Mouse (Mus musculus) lung, postnatal 14 days (tissue): ENCODE results near the gene Man1c1.

Experiments used
- DNase-seq: peaks from one replicate; pipeline ENCODE4 v3.0.0; 2021

Man1c1 gene

GRCm38 (mm10) chr4:134723251-134723650, 19.2 kb upstream of the Man1c1 start:
- peak; percentile 60 for DNase-seq

DNA sequence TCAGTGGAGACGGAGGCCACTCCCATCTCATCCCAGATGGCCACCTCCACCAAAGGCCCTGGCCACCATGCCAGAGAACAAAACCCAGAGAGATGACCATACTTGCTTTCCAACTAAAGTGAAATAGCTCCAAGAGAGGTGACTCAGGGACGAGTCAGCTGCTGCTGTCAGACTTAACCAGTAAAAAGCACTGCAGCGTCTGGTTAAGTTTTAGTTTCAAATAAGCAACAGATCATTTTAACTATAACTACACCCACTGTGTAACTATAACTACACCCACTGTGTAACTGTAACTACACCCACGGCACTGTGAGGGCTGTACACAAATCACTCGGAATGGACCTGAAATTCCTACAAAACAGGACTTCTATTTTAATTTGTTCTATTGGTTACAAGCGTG, 17.0 kb upstream of the Man1c1 start:
- DNase-seq = no peak

- no peak for DNase-seq
Measured at GRCm38 (mm10) chr4:134720371-134720770, 16.3 kb upstream of the Man1c1 start.

DNA sequence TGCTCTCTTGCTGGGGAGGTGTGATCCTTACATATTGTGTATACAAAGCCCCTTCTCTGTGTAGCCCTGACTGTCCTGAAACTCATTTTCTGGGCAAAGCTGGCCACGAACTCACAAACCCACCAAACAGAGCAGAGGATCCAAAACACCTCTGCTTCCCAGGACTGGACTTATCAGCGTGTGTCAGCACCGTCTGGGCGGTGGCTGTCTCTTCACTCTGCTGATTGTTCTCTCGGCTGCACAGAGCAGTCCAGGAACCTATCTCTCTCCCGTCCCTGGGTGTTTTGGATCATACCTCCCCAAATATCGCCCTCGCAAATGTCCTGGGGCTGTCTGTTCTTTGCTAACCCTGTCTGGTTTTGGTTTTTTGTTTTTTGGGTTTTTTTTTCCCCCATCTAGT, 15.4 kb upstream of the Man1c1 start:
- no peak for DNase-seq

DNA sequence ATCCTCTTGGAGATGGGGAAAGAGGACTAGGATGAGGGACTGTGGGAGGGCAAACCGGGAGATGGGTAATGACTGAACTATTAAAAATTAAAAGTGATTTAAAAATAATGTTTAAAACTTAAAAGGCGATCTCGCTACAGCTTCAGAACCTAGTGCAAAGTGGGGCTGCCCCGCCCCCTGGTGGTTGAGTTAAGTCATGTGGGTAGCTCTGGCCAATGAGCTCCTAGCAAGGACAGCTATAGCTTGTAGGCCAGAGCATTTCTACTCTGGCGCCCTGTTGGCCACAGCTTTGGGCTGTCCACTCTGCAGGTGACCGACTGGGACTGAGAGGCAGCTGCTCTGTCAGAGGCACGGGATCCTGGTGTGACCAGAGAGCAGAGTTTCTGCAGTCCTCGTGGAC, 9.8 kb upstream of the Man1c1 start:
- DNase-seq = peak; percentile 90

DNA sequence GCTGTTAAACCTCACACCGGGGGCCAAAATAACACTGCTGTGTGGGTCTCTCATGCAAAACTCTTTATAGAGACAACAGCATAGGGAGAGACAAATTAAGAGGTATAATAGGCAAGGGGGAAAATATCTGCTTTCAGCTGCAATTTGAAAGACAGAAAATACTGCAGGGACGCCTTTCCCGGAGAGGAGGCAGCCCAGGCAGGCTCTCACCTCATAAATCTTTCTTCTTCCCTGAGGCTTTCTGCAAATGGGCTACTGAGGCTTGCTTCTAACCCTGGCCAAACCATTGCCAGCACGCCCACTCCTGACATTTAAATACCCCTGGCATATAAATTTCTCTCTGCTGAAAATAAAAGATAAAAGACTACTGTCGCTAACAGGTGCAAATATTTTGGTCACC, 1.2 kb upstream of the Man1c1 start:
- no peak for DNase-seq

GRCm38 (mm10) chr4:134704590-134704989, 500 bp upstream of the Man1c1 start:
- no peak for DNase-seq

- peak; percentile 63 for DNase-seq
Measured at GRCm38 (mm10) chr4:134702981-134703834, 882 bp downstream of the Man1c1 start.

DNA sequence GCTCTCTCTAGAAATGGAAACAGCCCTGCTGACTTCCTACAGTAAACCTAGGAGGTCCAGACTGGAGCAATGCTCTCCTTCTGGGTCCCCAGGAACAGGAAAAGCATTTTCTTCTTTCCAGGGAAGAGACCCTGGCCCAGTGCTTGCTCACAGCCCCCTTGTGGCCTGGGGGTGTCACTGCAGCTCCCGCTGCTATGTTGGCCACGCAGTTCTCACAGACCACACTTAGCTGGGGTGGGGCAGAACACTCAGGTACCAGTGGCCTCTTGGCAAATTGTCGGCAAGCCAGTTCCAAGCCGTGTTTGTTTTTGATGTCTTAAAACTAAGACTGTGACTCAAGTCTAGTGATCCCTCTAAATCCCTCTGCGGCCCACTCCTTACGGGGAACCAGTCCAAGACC, 2.2 kb downstream of the Man1c1 start:
- peak; percentile 86 for DNase-seq

GRCm38 (mm10) chr4:134700911-134701310, 3.2 kb downstream of the Man1c1 start:
- DNase-seq = no peak

GRCm38 (mm10) chr4:134693202-134693940, 10.7 kb downstream of the Man1c1 start:
- no peak for DNase-seq

- no peak for DNase-seq
Measured at GRCm38 (mm10) chr4:134692388-134692787, 11.7 kb downstream of the Man1c1 start.

DNA sequence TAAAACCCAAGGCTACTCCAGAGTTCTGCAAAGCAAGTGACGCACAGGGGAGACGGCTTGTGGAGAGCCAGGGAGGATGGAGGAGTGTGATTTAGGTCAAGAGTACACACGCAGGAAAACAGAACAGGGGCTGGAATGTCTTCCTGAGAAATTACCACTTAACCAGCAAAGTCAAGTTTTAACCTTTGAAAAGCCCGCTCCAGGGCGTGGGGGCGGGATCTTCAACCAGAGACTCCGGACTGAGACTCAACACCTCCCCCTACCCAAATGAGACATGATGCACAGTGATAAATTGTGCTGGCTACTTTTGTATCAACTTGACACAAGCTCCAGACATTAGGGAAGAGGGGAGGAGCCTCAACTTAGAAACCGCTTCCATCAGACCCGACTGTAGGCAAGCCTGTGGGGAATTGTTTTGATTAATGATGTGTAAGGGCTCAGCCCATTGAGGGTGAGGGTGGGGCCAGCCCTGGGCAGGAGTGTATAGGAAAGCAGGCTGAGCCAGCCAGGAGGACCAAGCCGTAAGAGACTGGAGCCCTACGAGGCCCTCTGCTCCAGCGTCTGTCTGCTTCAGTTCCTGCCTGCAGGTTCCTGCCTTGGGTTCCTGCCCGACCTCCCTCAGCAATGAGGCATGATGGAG, 17.9 kb downstream of the Man1c1 start:
- no peak for DNase-seq

DNA sequence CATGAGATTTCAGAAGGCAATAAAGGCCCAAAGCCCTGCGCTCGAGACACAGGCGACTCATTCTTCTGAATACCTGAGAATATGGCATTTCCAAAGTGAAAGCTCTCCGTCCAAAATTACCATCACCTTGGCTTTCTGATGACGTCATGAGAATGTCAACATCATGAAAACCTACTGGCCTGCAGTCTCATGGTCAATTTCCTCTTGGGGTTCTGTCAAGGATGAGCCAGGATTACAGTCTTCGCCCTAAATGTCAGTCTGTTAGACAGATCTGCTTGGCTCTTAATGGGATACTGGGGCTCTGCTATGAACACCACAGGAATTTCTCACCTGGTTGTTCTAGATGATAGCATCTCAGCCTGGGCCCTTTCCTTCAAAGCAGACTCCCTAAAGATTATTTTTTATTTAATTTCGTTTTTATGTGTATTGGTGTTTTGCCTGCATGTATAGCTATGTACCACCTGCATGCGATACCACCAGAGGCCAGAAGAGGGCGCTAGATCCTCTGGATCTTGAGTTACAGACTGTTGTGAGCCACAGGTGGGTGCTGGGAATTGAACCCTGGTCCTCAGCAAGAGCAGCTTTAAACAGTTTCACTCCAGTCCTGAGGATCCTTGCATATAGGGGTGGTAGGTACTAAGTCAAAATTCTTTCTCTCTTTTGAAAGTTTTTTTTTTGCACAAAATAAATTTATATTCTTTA, 19.3 kb downstream of the Man1c1 start:
- no peak for DNase-seq

DNA sequence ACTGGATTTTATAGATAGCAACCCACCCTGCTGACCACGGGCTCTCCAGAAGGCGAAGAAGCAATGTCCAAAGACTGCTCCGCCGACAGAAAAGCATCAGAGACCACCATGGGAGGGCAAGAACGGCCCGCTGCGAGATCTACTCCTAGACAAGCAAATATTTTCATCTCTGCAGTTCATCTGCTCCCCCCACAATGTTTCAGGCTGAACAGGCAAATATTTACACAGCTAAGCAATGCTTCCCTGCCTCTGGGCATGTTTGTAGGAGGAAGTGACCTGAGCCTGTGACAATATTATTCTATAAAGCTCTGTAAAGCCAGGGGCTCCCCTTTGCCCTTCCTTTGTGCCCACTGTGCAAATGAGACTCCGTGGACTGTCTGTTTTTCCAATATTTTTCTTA, 20.2 kb downstream of the Man1c1 start:
- DNase-seq = no peak

GRCm38 (mm10) chr4:134683008-134683407, 21.1 kb downstream of the Man1c1 start:
- peak; percentile 35 for DNase-seq

DNA sequence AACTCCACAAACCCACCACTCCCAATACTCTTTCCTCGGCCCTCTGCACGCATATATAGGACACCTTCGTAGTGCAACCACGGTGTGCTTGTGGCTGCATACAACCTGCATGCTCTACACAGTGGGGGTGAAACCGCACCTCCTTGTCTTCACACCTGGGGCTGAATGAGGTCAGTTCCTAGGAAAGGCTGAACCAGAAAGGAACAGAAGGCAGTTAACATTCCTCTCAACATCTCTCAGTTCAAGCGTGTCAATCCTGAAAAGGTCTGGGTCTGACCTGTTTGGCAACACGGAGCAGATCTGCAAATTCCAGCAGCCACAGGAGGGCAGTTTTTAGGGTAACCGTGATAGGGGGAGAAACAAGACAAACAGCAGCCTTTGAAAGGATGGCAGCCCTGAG, 21.7 kb downstream of the Man1c1 start:
- DNase-seq = no peak

DNA sequence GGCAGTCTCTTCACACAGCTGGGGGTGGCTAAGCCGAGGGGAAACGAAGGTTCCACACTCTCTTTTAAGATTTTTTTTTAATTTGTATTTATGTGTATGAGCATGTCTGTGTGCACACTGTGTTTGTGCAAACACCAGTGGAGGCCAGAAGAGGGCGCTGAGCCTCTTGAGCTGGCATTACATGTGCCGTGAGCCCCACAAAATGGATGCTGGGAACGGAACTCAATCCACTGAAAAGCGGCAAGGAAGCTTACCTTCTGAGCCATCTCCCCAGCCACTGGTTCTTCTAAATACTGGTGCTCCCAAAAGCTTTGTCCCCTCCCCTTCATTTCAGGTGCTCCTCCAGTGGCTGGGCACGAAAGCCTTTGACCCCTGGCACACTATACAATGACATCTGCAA, 22.3 kb downstream of the Man1c1 start:
- no peak for DNase-seq

DNA sequence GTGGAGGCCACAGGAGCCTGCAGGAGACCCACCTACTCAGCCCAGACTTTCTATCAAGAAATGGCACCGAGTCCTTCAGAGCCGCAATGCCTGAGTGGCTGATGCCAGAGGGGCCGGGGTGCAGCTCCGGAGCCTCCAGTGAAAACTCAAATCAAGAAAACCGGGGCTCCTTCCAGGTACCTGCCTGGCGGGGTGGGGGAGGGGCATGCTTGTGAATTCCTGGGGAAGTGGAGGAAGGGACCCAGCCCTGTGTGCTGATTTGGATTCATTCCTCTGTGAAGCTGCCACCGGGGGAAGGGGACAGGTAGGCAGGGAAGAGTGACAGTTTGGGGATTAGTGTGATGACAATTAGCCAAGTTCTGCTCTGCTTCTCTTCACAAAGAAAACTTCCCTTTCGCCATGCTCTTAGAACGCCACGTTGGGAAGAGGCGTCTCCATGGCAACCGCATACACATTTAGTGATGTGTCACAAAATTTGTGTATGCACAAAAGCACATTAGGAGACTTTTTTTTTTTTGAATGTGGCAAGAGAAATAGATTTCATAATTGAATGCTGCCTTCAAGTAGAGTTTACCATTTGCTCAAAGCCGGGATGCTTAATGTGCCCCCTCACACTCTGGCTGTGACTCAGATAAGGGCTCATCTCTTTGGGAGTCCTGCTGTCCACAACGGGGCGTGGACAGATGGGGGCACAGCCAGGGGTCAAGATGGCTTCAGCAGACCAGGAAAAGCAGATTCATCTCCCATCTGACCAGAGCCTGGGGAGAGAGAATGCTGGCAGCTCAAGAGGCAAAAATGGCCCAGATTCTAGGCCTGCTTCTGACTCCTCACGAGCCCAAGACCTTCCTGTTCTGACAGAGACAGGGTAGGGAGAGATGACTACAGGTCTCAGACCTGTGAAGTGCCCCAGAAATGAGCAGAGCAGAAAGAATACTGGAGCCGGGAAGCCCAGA, 26.3 kb downstream of the Man1c1 start:
- DNase-seq = no peak

- DNase-seq = no peak
Measured at GRCm38 (mm10) chr4:134675800-134676199, 28.3 kb downstream of the Man1c1 start.

DNA sequence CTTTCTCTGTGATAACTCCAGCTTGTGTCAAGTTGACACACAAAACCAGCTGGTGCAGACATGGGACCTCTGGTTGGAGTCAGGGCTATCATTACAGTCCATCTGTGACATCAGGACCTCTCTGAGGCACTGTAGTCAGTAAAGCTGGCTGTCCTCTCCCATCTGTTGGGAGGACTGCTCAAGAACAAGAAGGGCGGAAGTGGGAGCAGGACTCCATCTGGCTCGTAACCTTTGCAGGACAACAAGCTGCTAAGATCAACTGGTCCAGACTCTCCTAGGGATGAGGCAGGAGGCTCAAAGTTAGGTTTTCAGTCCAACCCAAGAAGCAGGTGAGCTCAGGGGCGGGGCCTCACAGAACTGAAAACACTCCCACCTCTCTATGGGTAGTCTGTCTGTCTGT, 29.1 kb downstream of the Man1c1 start:
- DNase-seq = no peak

DNA sequence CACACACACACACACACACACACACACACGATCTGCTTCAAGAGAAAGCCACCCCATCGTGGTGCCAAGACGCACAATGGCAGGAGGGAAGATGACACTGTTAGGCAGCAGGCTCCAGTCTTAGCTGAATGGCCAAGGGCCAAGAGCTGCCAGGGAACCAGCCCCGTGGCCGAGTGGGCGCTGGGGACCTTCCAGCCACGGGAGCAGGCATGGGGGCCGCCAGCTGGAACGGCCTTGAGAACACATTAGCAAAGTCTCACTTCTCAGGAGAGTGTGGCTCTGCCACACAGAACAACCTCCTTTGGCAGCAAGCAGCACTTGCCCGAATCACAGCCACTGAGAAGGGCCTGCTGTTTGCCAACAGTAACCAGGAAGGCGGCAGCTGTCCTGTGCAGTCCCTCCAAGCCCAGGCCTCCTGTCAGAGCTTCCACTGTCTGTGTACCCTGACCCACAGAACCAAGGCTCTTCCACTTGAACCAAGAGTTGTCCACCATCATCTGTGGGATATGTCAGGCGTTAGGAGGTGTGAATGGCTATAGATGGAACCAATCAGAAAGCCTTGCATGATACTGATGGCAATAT, 30.1 kb downstream of the Man1c1 start:
- no peak for DNase-seq
